Mouse (Mus musculus) T-cell, adult 66 days (primary cell): ENCODE data around the gene Ctrl. TPM values are rescaled to one million over a fixed set of nuclear protein-coding genes. Genes with fewer than 3 reads are reported as not detected.

Experiments used
- total RNA-seq, 2 experiments: library from RNA; stranded (reverse); gene quantifications; 3 replicates in 1 of 2; 4 replicates in 1 of 2; pipeline ENCODE4 v1.2.4; 2023

Gene Ctrl
- 1 to 10 TPM in 1 of 2 experiments, not detected in 1; 2.9 TPM for total RNA-seq

GRCm38 (mm10) chr8:105933762-105934161 is at the start of gene Ctrl:
Ctrl (minus strand) TSS chr8:105933862.

GRCm38 (mm10) chr8:105979325-105979724 is 45.7 kb upstream of the Ctrl start, which contains the start of gene Dpep3:
Dpep3 (minus strand) TSS chr8:105979429.

GRCm38 (mm10) chr8:105965905-105966341 is 32.3 kb upstream of the Ctrl start, which contains the start of gene Slc12a4:
Slc12a4 (minus strand) TSS chr8:105966097.

GRCm38 (mm10) chr8:105943321-105943739 is 9.7 kb upstream of the Ctrl start, which contains the start of gene Lcat:
Lcat (minus strand) TSS chr8:105943382.

GRCm38 (mm10) chr8:105938306-105938669 is 4.6 kb upstream of the Ctrl start, which contains the start of gene Psmb10:
Psmb10 (minus strand) TSS chr8:105938444.

GRCm38 (mm10) chr8:105900180-105900940 is 33.3 kb downstream of the Ctrl start, which contains the start of gene Pskh1:
Pskh1 (plus strand) TSS chr8:105900441.

GRCm38 (mm10) chr8:105893339-105893738 is 40.3 kb downstream of the Ctrl start, which contains the start of gene Nrn1l:
Nrn1l (plus strand) TSS chr8:105893567.

Other genes with a start within 250 kb of the Ctrl start
- gene Carmil2, start 247.6 kb downstream of the Ctrl start, total RNA-seq = 100 to 1,000 TPM; 131 to 138 TPM
- gene Acd, start 232.8 kb downstream of the Ctrl start, total RNA-seq = 10 to 100 TPM; 45.6 to 47.8 TPM
- 10 to 100 TPM in 1 of 2 experiments, 1 to 10 TPM in 1; 4.9 to 11.4 TPM for gene Pard6a, start 232.7 kb downstream of the Ctrl start, total RNA-seq
- not detected for gene 4933405L10Rik, start 226.2 kb downstream of the Ctrl start, total RNA-seq
- gene Enkd1, start 225.7 kb downstream of the Ctrl start, total RNA-seq = 1 to 10 TPM; 4.2 to 4.6 TPM
- gene Gfod2, start 175.2 kb downstream of the Ctrl start, total RNA-seq = 10 to 100 TPM in 1 of 2 experiments, 1 to 10 TPM in 1; 7.2 to 10.5 TPM
- gene Ranbp10, start 106.5 kb downstream of the Ctrl start, total RNA-seq = 10 to 100 TPM; 67.1 to 69.5 TPM
- gene Tsnaxip1, start 106.1 kb downstream of the Ctrl start, total RNA-seq = not detected
- gene Cenpt, start 80.6 kb downstream of the Ctrl start, total RNA-seq = 10 to 100 TPM; 21.5 to 22.7 TPM
- gene Thap11, start 78.7 kb downstream of the Ctrl start, total RNA-seq = 10 to 100 TPM; 23.6 to 24.1 TPM
- gene Nutf2, start 73.3 kb downstream of the Ctrl start, total RNA-seq = 10 to 100 TPM; 20.8 to 35.3 TPM
- gene Edc4, start 53.0 kb downstream of the Ctrl start, total RNA-seq = 10 to 100 TPM; 85.5 to 94.7 TPM
- gene Nrn1l, start 40.3 kb downstream of the Ctrl start, total RNA-seq = 1 to 10 TPM; 2.3 to 2.5 TPM
- 10 to 100 TPM; 23.2 TPM for gene Pskh1, start 33.4 kb downstream of the Ctrl start, total RNA-seq
- gene Psmb10, start 4.6 kb upstream of the Ctrl start, total RNA-seq = 100 to 1,000 TPM; 159 to 185 TPM
- gene Lcat, start 9.5 kb upstream of the Ctrl start, total RNA-seq = under 1 TPM; 0.41 to 0.56 TPM
- 10 to 100 TPM; 13.5 to 17.9 TPM for gene Slc12a4, start 32.2 kb upstream of the Ctrl start, total RNA-seq
- gene Dpep3, start 45.6 kb upstream of the Ctrl start, total RNA-seq = not detected
- 10 to 100 TPM; 16.3 to 19.8 TPM for gene Dus2, start 57.5 kb upstream of the Ctrl start, total RNA-seq
- gene Dpep2nb, start 72.1 kb upstream of the Ctrl start, total RNA-seq = not detected
- gene Ddx28, start 78.0 kb upstream of the Ctrl start, total RNA-seq = 1 to 10 TPM; 8.3 to 9.5 TPM
- gene Nfatc3, start 125.0 kb upstream of the Ctrl start, total RNA-seq = 100 to 1,000 TPM; 205 to 213 TPM
- gene Esrp2, start 203.1 kb upstream of the Ctrl start, total RNA-seq = under 1 TPM; 0.68 to 0.76 TPM
- 1 to 10 TPM; 5.8 to 6.0 TPM for gene Pla2g15, start 216.5 kb upstream of the Ctrl start, total RNA-seq
- 10 to 100 TPM; 40.7 to 41.6 TPM for gene Slc7a6, start 235.0 kb upstream of the Ctrl start, total RNA-seq